Mouse (Mus musculus) MEL-GATA-1-ER (cell line): Measurements from ENCODE around the gene Glmn.
A peak's percentile ranks its signal among the peaks of the same experiment; 100 is the strongest.

Experiments used
- DNase-seq: peaks from one replicate; pipeline ENCODE4 v3.0.0-alpha.2; 2012; ENCODE audit warnings: low read depth; ENCODE audit errors: extremely low read depth

Gene Glmn

DNA sequence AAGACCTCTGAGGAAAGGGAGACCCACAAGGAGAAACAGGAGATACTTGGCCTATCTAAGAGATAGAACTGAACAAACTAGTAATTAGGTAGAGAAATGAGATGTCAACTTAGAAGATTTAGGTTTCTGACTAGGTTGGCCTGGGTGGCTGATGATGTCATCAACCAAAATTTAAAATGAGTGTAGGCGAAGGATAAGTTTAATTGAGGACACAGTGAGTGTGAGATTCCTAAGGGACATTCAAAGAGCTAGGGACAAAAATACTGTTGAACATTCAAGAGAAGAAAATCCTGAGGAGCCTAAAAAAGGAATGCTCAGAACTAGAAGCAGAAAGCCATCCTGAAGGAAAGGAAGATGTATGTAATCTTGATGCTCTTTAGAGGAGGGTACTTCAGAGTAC is 81.6 kb downstream of the Glmn start:
- no peak for DNase-seq

DNA sequence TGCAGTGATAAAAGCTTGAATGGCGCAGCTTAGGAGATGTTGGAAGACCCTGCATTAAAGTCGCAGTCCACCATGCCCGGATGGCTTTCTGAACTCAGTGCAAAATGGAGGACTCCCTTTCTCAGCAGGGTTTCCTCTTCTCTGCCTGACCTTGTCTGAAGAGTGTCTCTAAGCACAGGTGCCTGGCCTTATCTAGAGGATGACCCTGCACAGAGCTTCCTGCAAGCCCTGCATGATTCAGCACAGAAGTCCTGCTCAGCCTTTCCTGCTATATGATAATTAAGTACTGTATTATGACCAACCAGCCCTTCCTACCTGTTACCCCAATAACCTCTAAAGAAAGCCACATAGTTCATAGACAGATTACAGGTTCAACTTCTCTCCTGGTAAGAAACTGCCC is 82.2 kb downstream of the Glmn start:
- peak; percentile 6 for DNase-seq

GRCm38 (mm10) chr5:107513583-107513982 is 84.1 kb downstream of the Glmn start:
- DNase-seq, result peak; percentile 76

DNA sequence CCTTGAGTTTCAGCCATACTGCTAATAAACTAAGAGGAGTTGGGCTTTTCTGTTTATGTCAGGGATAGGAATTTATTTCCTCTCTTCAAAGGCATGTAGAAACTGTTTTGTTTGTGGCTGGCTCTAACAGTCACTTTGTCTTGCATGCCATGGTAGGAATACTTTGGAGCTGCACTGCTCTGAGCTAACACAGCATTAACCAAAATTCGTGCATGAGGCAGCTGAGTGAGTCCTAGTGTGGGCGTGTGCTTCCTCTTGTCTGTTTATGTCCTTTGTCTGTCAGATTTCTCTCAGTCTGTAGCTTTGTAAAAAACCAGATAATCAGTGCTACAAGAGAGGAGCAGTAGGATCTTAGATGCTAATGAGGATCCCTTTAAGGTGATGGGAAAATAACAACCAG is 86.4 kb downstream of the Glmn start:
- no peak for DNase-seq

- DNase-seq, result no peak
Measured at GRCm38 (mm10) chr5:107510503-107510902, 87.2 kb downstream of the Glmn start.

DNA sequence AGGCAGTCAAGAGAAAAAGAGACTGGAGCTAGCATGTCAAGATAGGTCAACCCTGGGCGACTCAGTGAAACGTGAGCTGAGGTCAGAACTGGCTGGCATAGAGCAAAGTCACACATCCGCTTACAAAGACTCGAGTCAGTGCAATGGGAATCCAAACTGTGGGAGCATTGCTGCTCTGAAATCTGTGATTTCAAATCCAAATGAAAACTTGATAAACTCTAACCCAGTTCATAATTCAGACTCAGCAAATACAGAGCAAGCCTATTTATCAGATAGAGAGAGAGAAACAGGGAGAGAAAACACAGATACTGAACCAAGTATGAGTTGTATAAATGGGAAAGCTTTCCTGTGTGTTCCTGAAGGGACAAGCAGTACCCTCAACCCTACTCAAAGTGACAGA is 90.4 kb downstream of the Glmn start, which contains the start of gene Gm42669:
TSS of gene Gm42669 (plus strand) at position 301 of the 400 bp plus-strand sequence.
- no peak for DNase-seq

DNA sequence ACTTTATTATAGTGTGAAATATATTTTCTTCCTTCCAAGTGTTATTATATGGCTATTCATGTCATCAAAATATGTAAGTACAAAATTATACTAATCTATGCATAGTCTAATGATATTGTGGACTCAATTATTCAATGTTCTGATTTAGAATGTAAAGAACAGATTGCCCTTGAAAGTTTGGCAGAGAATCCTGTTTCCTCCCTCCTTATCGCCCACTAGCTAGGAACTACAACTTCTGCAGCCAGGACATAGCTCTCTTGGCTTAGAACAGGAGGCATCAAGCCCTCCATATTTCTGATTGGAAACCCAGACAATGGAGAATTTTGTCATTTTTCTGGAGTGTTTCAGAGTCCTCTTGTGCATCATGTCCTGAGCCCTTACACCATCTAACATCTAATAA is 96.9 kb downstream of the Glmn start:
- DNase-seq, result no peak

- no peak for DNase-seq
Measured at GRCm38 (mm10) chr5:107499891-107500535, 97.7 kb downstream of the Glmn start.
